Mouse (Mus musculus) myocyte (in vitro differentiated cells): ENCODE data around the gene Srrm3.

Experiments used
- CEBPB ChIP-seq: IDR thresholded peaks from 2 replicates; pipeline ENCODE4 v1.6.1; 2011; ENCODE audit warnings: mild to moderate bottlenecking, moderate library complexity; ENCODE audit not compliant: poor library complexity, insufficient read depth, severe bottlenecking
- E2F4 ChIP-seq: IDR thresholded peaks from one replicate; pipeline ENCODE4 v1.6.1; 2011; ENCODE audit warnings: mild to moderate bottlenecking, control low read depth, moderate library complexity; ENCODE audit not compliant: insufficient read depth
- MAX ChIP-seq: IDR thresholded peaks from one replicate; pipeline ENCODE4 v1.6.1; 2011; ENCODE audit warnings: low read depth, mild to moderate bottlenecking, control low read depth
- MYOD1 ChIP-seq, 3 experiments: IDR thresholded peaks; one replicate each; pipeline ENCODE4 v1.6.1; 2011; ENCODE audit warnings: control low read depth in 2 of 3, low read depth in 2 of 3, mild to moderate bottlenecking in 2 of 3, moderate library complexity in 1 of 3; ENCODE audit not compliant: insufficient read length in 2 of 3, control insufficient read depth in 1 of 3
- MYOG ChIP-seq, 3 experiments: IDR thresholded peaks; one replicate each; pipeline ENCODE4 v1.6.1; 2011; ENCODE audit warnings: control low read depth in 2 of 3, low read depth in 2 of 3, mild to moderate bottlenecking in 2 of 3; ENCODE audit not compliant: insufficient read length in 2 of 3, control insufficient read depth in 1 of 3, insufficient read depth in 1 of 3
- POLR2A ChIP-seq: IDR thresholded peaks from one replicate; pipeline ENCODE4 v1.6.1; 2011; ENCODE audit warnings: low read depth, mild to moderate bottlenecking, control low read depth, moderate library complexity; ENCODE audit not compliant: insufficient read length
- POLR2AphosphoS2 ChIP-seq: IDR thresholded peaks from one replicate; pipeline ENCODE4 v1.6.1; 2011; ENCODE audit warnings: low read depth, control low read depth; ENCODE audit not compliant: insufficient read length
- REST ChIP-seq: IDR thresholded peaks from one replicate; pipeline ENCODE4 v1.6.1; 2011; ENCODE audit warnings: mild to moderate bottlenecking, control low read depth, moderate library complexity; ENCODE audit not compliant: insufficient read depth, insufficient read length
- TCF12 ChIP-seq: IDR thresholded peaks from one replicate; pipeline ENCODE4 v1.6.1; 2011; ENCODE audit warnings: mild to moderate bottlenecking, control low read depth; ENCODE audit not compliant: poor library complexity, insufficient read depth, severe bottlenecking
- TCF3 ChIP-seq: IDR thresholded peaks from one replicate; pipeline ENCODE4 v1.6.1; 2011; ENCODE audit warnings: low read depth, control low read depth; ENCODE audit not compliant: insufficient read length
- USF1 ChIP-seq: IDR thresholded peaks from one replicate; pipeline ENCODE4 v1.6.1; 2011; ENCODE audit warnings: low read depth, mild to moderate bottlenecking, control low read depth, moderate library complexity

DNA sequence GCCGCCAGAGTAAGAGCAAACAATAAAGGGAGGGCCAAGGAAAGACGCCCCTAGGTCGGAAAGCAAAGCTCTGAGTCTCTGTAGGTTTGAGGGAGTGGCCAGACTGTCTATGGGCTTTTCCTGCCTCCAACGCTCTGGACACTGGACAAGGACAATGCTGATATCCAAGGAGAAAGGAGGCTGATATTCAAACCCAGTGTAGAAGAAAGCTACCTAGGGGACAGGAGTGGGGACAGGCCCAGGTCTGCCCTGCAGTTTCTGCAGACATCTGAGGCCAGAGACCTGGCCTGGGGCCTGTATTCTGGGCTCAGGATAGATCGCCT lies 11.9 kb upstream of the Srrm3 start:
- TF ChIP-seq POLR2A, result no peak
- no peak for TF ChIP-seq USF1
- TF ChIP-seq MAX, result no peak
- no peak for TF ChIP-seq MYOD1 (IDR thresholded peaks at IDR 0.05; ENCODE audit: control insufficient read depth in 1 of 3, insufficient read length in 2 of 3, low read depth in 2 of 3)
- no peak for TF ChIP-seq POLR2AphosphoS2
- no peak for TF ChIP-seq TCF3
- TF ChIP-seq E2F4, result no peak
- no peak for TF ChIP-seq CEBPB
- TF ChIP-seq TCF12, result no peak
- no peak for TF ChIP-seq REST
- no peak for TF ChIP-seq MYOG (IDR thresholded peaks at IDR 0.05; ENCODE audit: control insufficient read depth in 1 of 3, insufficient read depth in 1 of 3, insufficient read length in 2 of 3, low read depth in 2 of 3)
